Mouse (Mus musculus) spleen, adult 2 months (tissue): ENCODE measurements around the gene Gm13271. TPM values are rescaled to one million over a fixed set of nuclear protein-coding genes. Genes with fewer than 3 reads are reported as not detected.
"Not testable (repeated sequence)": the region's sequence is repeated elsewhere in the genome, so short reads cannot be mapped to it uniquely, and the experiment has no call there.

Source experiments
- DNase-seq, 2 experiments: peaks; one replicate each; pipeline versions ENCODE4 v3.0.0 to v3.0.0-alpha.2; 2012 to 2021; ENCODE audit warnings: low spot score in 2 of 2, low read depth in 1 of 2
- H3K27ac ChIP-seq: fragments of 200-500 bp; 2 replicates; pipeline ENCODE4 v1.5.1; 2012; ENCODE audit warnings: low read length, inconsistent platforms; ENCODE audit not compliant: insufficient read depth
- H3K27me3 ChIP-seq: fragments of 200-500 bp; 2 replicates; pipeline ENCODE4 v1.6.1; 2012; ENCODE audit warnings: mild to moderate bottlenecking, moderate library complexity, low read length, inconsistent platforms; ENCODE audit not compliant: control insufficient read depth, insufficient read depth
- H3K36me3 ChIP-seq: fragments of 200-500 bp; 2 replicates; pipeline ENCODE4 v1.6.1; 2012; ENCODE audit warnings: mild to moderate bottlenecking, low read length, inconsistent platforms; ENCODE audit not compliant: control insufficient read depth, insufficient read depth
- H3K4me1 ChIP-seq: fragments of 200-500 bp; 2 replicates; pipeline ENCODE4 v1.6.1; 2011; ENCODE audit warnings: inconsistent platforms; ENCODE audit not compliant: control insufficient read depth, insufficient read depth, insufficient read length
- H3K4me3 ChIP-seq: fragments of 200-500 bp; 2 replicates; pipeline ENCODE4 v1.5.1; 2011; ENCODE audit warnings: mild to moderate bottlenecking, inconsistent platforms; ENCODE audit not compliant: insufficient read depth, insufficient read length; ENCODE audit errors: extremely low read depth
- CTCF ChIP-seq: fragments of 200-500 bp; IDR thresholded peaks from 2 replicates; pipeline ENCODE4 v1.5.1; 2011; ENCODE audit warnings: mild to moderate bottlenecking, inconsistent platforms; ENCODE audit not compliant: insufficient read depth, insufficient read length, insufficient replicate concordance; ENCODE audit errors: extremely low read depth
- POLR2A ChIP-seq: fragments of 200-500 bp; IDR thresholded peaks from 2 replicates; pipeline ENCODE4 v1.6.1; 2011; ENCODE audit warnings: low read depth, low read length, inconsistent platforms
- WGBS: fragments of 180-500 bp; shearing (Covaris S2); methylation state at CpG from one replicate; pipeline ENCODE4 v1.1.7; 2018; 5-methylcytosine and 5-hydroxymethylcytosine counted together
- polyA plus RNA-seq: library from polyadenylated mRNA; depleted of rRNA; stranded (reverse); fragments of >200 nt; gene quantifications from 2 replicates; pipeline ENCODE4 v1.2.3, GENCODE M21; 2012; rRNA removed

Gene Gm13271
- not detected in 2 replicates for polyA plus RNA-seq

DNA sequence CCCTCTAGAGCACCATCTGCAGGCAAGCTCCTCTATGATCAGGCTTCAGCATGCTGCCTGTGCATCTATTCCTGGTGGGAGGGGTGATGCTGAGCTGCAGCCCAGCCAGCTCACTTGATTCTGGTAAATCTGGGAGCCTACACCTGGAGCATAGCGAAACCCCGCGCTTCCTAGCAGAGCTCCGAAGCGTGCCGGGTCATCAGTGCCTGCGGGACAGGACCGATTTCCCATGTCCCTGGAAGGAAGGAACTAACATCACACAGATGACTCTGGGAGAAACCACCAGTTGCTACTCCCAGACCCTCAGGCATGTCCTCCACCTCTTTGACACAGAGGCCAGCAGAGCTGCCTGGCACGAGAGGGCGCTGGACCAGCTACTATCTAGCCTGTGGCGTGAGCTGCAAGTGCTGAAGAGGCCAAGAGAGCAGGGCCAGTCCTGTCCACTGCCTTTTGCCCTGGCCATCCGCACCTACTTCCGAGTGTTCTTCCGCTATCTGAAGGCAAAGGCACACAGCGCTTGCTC lies at the start of gene Gm13271:
Gm13271 (plus strand) TSS at position 51 of the 523 bp plus-strand sequence.
- H3K4me1 ChIP-seq, H3K36me3 ChIP-seq, H3K27ac ChIP-seq, H3K27me3 ChIP-seq, H3K4me3 ChIP-seq: not testable (repeated sequence)
- DNase-seq, result peak in 1 of 2 experiments; percentile 70
- 94% methylated on average over 15 of the region's 15 CpGs for WGBS

DNA sequence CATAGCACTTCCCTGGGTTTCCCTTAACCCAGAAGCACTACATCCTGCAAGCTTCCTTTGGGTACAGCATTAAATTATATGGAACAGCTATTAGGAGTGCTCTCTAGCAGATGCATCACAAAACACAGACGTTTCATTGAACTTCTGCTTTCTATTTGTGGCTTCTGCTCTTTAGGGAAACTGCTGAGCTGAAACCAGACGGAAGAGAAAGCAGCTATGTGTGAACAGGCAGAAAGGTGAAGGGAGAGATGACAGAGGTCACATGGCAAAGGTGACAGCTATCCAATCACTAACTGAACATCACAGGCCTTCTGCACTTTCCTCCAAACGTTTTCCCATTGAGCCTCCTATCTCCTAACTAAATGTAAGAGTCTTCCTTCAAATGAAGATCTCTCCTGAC lies 48.7 kb upstream of the Gm13271 start:
- Histone ChIP-seq H3K27me3 (no peaks in the 10 kb centered on the region), H3K4me1 (peaks cover 6% of the 10 kb centered on the region), H3K27ac (no peak overlapping the region), H3K36me3 (no peaks in the 10 kb centered on the region), H3K4me3 (no peak overlapping the region)
- TF ChIP-seq CTCF (no peak), POLR2A (no peak)
- peak in 1 of 2 experiments; percentile 35 for DNase-seq
- 5% methylated on average over 3 of the region's 3 CpGs for WGBS

DNA sequence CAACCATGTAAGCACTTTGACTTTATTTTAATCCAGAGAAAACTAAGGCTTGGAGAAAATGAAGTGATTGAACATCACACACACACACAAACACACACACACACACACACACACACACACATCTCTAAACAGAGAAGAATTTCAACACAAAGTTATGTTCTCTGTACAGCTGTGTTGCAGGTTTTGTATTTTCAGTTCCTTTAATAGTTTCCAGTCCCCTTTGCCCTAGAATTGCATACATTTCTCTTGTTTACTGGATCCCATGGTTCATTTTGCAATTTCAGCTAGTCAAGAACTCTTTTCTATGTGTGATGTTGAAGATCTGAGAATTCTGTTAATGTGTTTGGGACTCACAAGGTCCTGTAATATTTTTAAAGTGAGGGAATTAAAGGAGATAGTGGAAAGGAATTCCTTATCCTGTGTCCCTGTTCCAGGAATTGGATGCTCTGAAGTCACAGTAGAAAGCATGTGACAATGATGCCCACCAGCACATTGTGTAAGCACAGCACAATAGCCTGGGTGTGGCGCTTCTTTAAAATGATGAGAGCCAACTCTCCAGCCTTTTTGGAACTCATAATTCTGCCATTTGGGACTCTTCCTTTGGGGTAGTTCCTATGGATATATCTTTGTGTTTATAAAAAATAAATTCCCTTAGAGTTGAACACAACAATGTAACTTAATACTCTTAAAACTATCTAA lies 47.4 kb upstream of the Gm13271 start:
- H3K36me3 ChIP-seq, result no peaks in the 10 kb centered on the region
- WGBS, result 89% methylated on average over 1 of the region's 1 CpGs
- H3K4me3 ChIP-seq, result no peak overlapping the region
- peaks cover 6% of the 10 kb centered on the region for H3K4me1 ChIP-seq
- no peak overlapping the region for H3K27ac ChIP-seq
- H3K27me3 ChIP-seq, result no peaks in the 10 kb centered on the region
- DNase-seq, result no peak
- TF ChIP-seq CTCF (no peak), POLR2A (no peak)

DNA sequence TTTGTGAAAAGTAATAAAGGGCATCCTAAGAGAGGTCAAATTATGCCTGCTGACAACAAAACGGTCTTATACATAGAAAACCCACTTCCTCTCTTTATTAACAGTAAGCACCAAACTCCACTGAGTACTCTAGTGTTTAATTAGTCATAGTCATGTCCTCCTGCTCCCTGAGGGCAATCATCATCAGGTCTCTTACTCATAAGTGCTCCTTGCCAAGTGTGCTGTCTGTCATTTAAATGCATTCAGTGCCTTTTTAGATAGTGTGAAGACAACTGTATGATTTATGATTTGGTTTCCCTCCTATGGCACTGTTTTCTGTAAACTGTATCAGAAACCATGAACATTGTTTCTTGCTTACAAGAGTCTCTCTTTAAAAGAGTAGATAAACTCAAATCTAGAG lies 40.4 kb upstream of the Gm13271 start:
- Histone ChIP-seq H3K4me3 (no peak overlapping the region), H3K27ac (no peak overlapping the region), H3K27me3 (no peaks in the 10 kb centered on the region), H3K4me1 (no peaks in the 10 kb centered on the region; the same call in 1 of the 2 replicates), H3K36me3 (peaks cover 3% of the 10 kb centered on the region; the same call in 1 of the 2 replicates)
- TF ChIP-seq CTCF (no peak), POLR2A (no peak)
- no peak for DNase-seq
- WGBS, result 40% methylated on average over 1 of the region's 1 CpGs

DNA sequence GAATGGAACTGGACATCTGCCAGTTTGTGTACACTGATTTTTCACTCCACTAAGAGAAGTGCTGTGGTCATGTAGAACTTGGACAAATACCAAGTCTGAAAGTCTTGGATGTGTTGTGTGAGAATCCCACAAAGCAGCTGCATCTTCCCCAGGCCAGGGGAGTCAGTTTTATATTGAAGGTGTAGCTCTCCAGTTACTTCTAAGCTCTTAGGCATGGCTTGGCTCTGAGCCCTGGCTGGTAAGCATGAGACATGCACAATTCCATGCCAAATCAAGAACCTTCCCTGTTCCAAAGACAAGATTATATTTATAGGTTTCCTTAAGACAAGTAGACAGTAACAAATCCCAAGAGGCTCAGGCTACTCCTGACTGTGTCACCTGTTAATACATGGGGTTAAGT lies 39.6 kb upstream of the Gm13271 start:
- no peaks in the 10 kb centered on the region for H3K27me3 ChIP-seq
- no peaks in the 10 kb centered on the region; the same call in 1 of the 2 replicates for H3K4me1 ChIP-seq
- H3K27ac ChIP-seq, result no peak overlapping the region
- peaks cover 3% of the 10 kb centered on the region; the same call in 1 of the 2 replicates for H3K36me3 ChIP-seq
- no peak overlapping the region for H3K4me3 ChIP-seq
- DNase-seq, result no peak
- no peak for TF ChIP-seq POLR2A
- TF ChIP-seq CTCF, result no peak

DNA sequence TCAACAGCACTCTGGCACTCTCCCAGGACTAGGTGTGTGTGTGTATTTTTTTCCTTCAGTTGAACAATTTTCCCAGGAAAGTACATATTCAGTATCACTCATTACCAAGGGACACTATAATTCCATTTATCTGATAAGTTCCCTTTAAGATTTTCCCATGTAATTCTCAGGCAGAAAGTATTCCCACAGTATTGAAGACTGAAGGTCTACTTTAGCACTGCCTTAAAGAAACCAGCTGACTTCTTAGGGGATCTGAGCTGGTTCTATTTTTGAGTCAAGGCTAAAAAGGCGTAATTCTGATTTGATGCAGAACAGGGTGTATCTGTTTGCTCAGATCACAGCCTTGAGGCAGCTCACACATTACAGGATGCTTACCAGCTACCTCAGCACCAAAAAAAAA lies 36.0 kb upstream of the Gm13271 start:
- H3K27me3 ChIP-seq, result no peaks in the 10 kb centered on the region
- 48% methylated on average over 1 of the region's 1 CpGs for WGBS
- H3K4me1 ChIP-seq, result peaks cover 8% of the 10 kb centered on the region
- H3K36me3 ChIP-seq, result peaks cover 3% of the 10 kb centered on the region; the same call in 1 of the 2 replicates
- DNase-seq, result no peak
- no peak overlapping the region; the same call in 1 of the 2 replicates for H3K4me3 ChIP-seq
- no peak overlapping the region for H3K27ac ChIP-seq
- TF ChIP-seq CTCF (no peak), POLR2A (no peak)
